19 mouse cellular contexts compared by ENCODE assay signal in genomic region chr14:51903782-51904181, GRCm38 (mm10). TPM values are rescaled to one million over a fixed set of nuclear protein-coding genes. Genes with fewer than 3 reads are reported as not detected.
DNase-seq lines count a peak whose midpoint lies in the region; ATAC-seq and TF ChIP-seq lines count a peak whose summit lies in the region.
"Had no signal": no experiment of that assay in that cellular context is flagged by ENCODE, and none has a peak within 500 bp of the region (broad histone marks: within the 10 kb centered on the region; RNA-seq: fewer than 3 reads in every experiment).

No protein-coding gene starts in this region.

- no peak overlapping the region for H3K4me2 ChIP-seq in forebrain, embryonic 15.5 days (replicated peaks)
- H3K4me2 ChIP-seq in forebrain, embryonic 12.5 days: no peak overlapping the region
- no peak overlapping the region for H3K4me2 ChIP-seq in intestine, embryonic 14.5 days (ENCODE audit: low read length)
- no peak overlapping the region for H3K4me2 ChIP-seq in intestine, postnatal 0 days (replicated peaks; ENCODE audit: low read depth)
- H3K4me2 ChIP-seq in stomach, embryonic 15.5 days: no peak overlapping the region
- H3K4me2 ChIP-seq in stomach, postnatal 0 days (replicated peaks; ENCODE audit: low read depth): no peak overlapping the region
- no peak overlapping the region for H3K4me2 ChIP-seq in neural tube, embryonic 15.5 days
- H3K4me2 ChIP-seq: limb, embryonic 12.5 days had no signal

- no peak for DNase-seq in intestine, embryonic 14.5 days (ENCODE audit: low spot score)
- DNase-seq in stomach, postnatal 0 days (ENCODE audit: low spot score): no peak
- no peak for DNase-seq in ovary, postnatal 36 days (ENCODE audit: low spot score)
- DNase-seq: cerebellum, postnatal 10 days; embryo, embryonic 11 days; heart, postnatal 14 days; thymus, adult 18-20 months had no signal

- H3K4me3 ChIP-seq in forebrain, embryonic 15.5 days: no peak overlapping the region
- no peak overlapping the region for H3K4me3 ChIP-seq in forebrain, embryonic 12.5 days (replicated peaks)
- H3K4me3 ChIP-seq in intestine, embryonic 14.5 days (ENCODE audit: low read depth, low read length): no peak overlapping the region
- no peak overlapping the region for H3K4me3 ChIP-seq in intestine, postnatal 0 days (ENCODE audit: low read depth, low read length)
- H3K4me3 ChIP-seq in stomach, embryonic 15.5 days (replicated peaks): no peak overlapping the region
- H3K4me3 ChIP-seq in stomach, postnatal 0 days (ENCODE audit: low read depth, low read length): no peak overlapping the region
- H3K4me3 ChIP-seq in neural tube, embryonic 15.5 days (replicated peaks): no peak overlapping the region
- H3K4me3 ChIP-seq: left cerebral cortex, adult 2 months; limb, embryonic 12.5 days had no signal

- H3K9ac ChIP-seq in forebrain, embryonic 15.5 days (replicated peaks): no peak overlapping the region
- H3K9ac ChIP-seq in forebrain, embryonic 12.5 days: no peak overlapping the region
- no peak overlapping the region for H3K9ac ChIP-seq in intestine, embryonic 14.5 days (ENCODE audit: low read length)
- H3K9ac ChIP-seq in intestine, postnatal 0 days (ENCODE audit: low read depth, low read length): no peak overlapping the region
- no peak overlapping the region for H3K9ac ChIP-seq in stomach, embryonic 15.5 days
- H3K9ac ChIP-seq in stomach, postnatal 0 days (ENCODE audit: low read length): no peak overlapping the region
- H3K9ac ChIP-seq in neural tube, embryonic 15.5 days (replicated peaks): no peak overlapping the region
- H3K9ac ChIP-seq: limb, embryonic 12.5 days had no signal

- no peaks in the 10 kb centered on the region for H3K36me3 ChIP-seq in forebrain, embryonic 15.5 days
- no peaks in the 10 kb centered on the region for H3K36me3 ChIP-seq in forebrain, embryonic 12.5 days (replicated peaks)
- no peaks in the 10 kb centered on the region for H3K36me3 ChIP-seq in intestine, embryonic 14.5 days (ENCODE audit: control insufficient read depth, insufficient read depth, low read length)
- H3K36me3 ChIP-seq in intestine, postnatal 0 days (ENCODE audit: control insufficient read depth, insufficient read depth): peaks cover 7% of the 10 kb centered on the region; the same call in 1 of the 2 replicates
- H3K36me3 ChIP-seq in stomach, embryonic 15.5 days: 0 out of 2 replicates have a peak, but pooled peaks cover 4% of the 10 kb centered on the region
- H3K36me3 ChIP-seq in stomach, postnatal 0 days (ENCODE audit: control insufficient read depth, insufficient read depth, low read length): peaks cover 10% of the 10 kb centered on the region
- peaks cover 27% of the 10 kb centered on the region for H3K36me3 ChIP-seq in neural tube, embryonic 15.5 days

- TF ChIP-seq CTCF in intestine, postnatal 0 days (IDR thresholded peaks at IDR 0.05; ENCODE audit: low read depth): no peak
- TF ChIP-seq CTCF in stomach, postnatal 0 days (IDR thresholded peaks at IDR 0.05; ENCODE audit: low read depth): no peak

- 0 out of 2 replicates have a peak, but pooled peaks cover 2% of the 10 kb centered on the region for H3K4me1 ChIP-seq in forebrain, embryonic 15.5 days
- H3K4me1 ChIP-seq in forebrain, embryonic 12.5 days: no peaks in the 10 kb centered on the region
- H3K4me1 ChIP-seq in intestine, embryonic 14.5 days (replicated peaks; ENCODE audit: control insufficient read depth, insufficient read depth, low read length): no peaks in the 10 kb centered on the region
- H3K4me1 ChIP-seq in intestine, postnatal 0 days (replicated peaks; ENCODE audit: control insufficient read depth, insufficient read depth, low read length): no peaks in the 10 kb centered on the region
- H3K4me1 ChIP-seq in stomach, embryonic 15.5 days: 0 out of 2 replicates have a peak, but pooled peaks cover 3% of the 10 kb centered on the region
- H3K4me1 ChIP-seq in stomach, postnatal 0 days (replicated peaks; ENCODE audit: control insufficient read depth, insufficient read depth): no peaks in the 10 kb centered on the region
- no peaks in the 10 kb centered on the region for H3K4me1 ChIP-seq in neural tube, embryonic 15.5 days
- H3K4me1 ChIP-seq: limb, embryonic 12.5 days had no signal

- no peak for TF ChIP-seq EP300 in stomach, postnatal 0 days (optimal IDR thresholded peaks at IDR 0.05)

- H3K9me3 ChIP-seq in forebrain, embryonic 15.5 days: no peaks in the 10 kb centered on the region
- no peaks in the 10 kb centered on the region for H3K9me3 ChIP-seq in forebrain, embryonic 12.5 days
- H3K9me3 ChIP-seq in intestine, embryonic 14.5 days (ENCODE audit: control insufficient read depth, low read length): no peaks in the 10 kb centered on the region
- no peaks in the 10 kb centered on the region for H3K9me3 ChIP-seq in intestine, postnatal 0 days (ENCODE audit: control insufficient read depth)
- no peaks in the 10 kb centered on the region for H3K9me3 ChIP-seq in stomach, embryonic 15.5 days
- no peaks in the 10 kb centered on the region for H3K9me3 ChIP-seq in stomach, postnatal 0 days (ENCODE audit: control insufficient read depth, low read length)
- no peaks in the 10 kb centered on the region for H3K9me3 ChIP-seq in neural tube, embryonic 15.5 days (replicated peaks)
- H3K9me3 ChIP-seq: limb, embryonic 12.5 days had no signal

- no peaks in the 10 kb centered on the region for H3K27me3 ChIP-seq in forebrain, embryonic 15.5 days
- H3K27me3 ChIP-seq in forebrain, embryonic 12.5 days: no peaks in the 10 kb centered on the region
- H3K27me3 ChIP-seq in intestine, embryonic 14.5 days (replicated peaks; ENCODE audit: control insufficient read depth, insufficient read depth, low read length): no peaks in the 10 kb centered on the region
- no peaks in the 10 kb centered on the region for H3K27me3 ChIP-seq in intestine, postnatal 0 days (replicated peaks; ENCODE audit: control insufficient read depth, insufficient read depth, low read length)
- H3K27me3 ChIP-seq in stomach, embryonic 15.5 days (replicated peaks): no peaks in the 10 kb centered on the region
- no peaks in the 10 kb centered on the region for H3K27me3 ChIP-seq in stomach, postnatal 0 days (ENCODE audit: control insufficient read depth, insufficient read depth, low read length)
- no peaks in the 10 kb centered on the region for H3K27me3 ChIP-seq in neural tube, embryonic 15.5 days (replicated peaks)
- H3K27me3 ChIP-seq: limb, embryonic 12.5 days had no signal

- ATAC-seq in forebrain, embryonic 15.5 days (replicated peaks): peak; percentile 41; the same call in 1 of the 2 replicates
- no peak for ATAC-seq in forebrain, embryonic 12.5 days (ENCODE audit: low FRiP score)
- ATAC-seq in intestine, embryonic 14.5 days (replicated peaks; ENCODE audit: low FRiP score, low TSS enrichment, low read depth): peak; percentile 44
- no peak for ATAC-seq in intestine, postnatal 0 days
- peak; percentile 6; the same call in 1 of the 2 replicates for ATAC-seq in stomach, embryonic 15.5 days (ENCODE audit: insufficient read depth, low FRiP score, low read depth)
- no peak for ATAC-seq in stomach, postnatal 0 days (ENCODE audit: low FRiP score, low TSS enrichment)
- ATAC-seq in neural tube, embryonic 15.5 days (ENCODE audit: low FRiP score): peak; percentile 13; the same call in 1 of the 2 replicates
- ATAC-seq: inflammation-experienced regulatory T-cells, adult 6 months had no signal

- no peak overlapping the region for H3K27ac ChIP-seq in forebrain, embryonic 15.5 days (replicated peaks)
- H3K27ac ChIP-seq in forebrain, embryonic 12.5 days: no peak overlapping the region
- H3K27ac ChIP-seq in intestine, embryonic 14.5 days (ENCODE audit: low read depth): no peak overlapping the region
- H3K27ac ChIP-seq in intestine, postnatal 0 days (ENCODE audit: low read depth, low read length): no peak overlapping the region
- H3K27ac ChIP-seq in stomach, embryonic 15.5 days: no peak overlapping the region
- H3K27ac ChIP-seq in stomach, postnatal 0 days (replicated peaks): no peak overlapping the region
- H3K27ac ChIP-seq in neural tube, embryonic 15.5 days (replicated peaks): no peak overlapping the region
- H3K27ac ChIP-seq: kidney, postnatal 0 days; left cerebral cortex, adult 2 months; limb, embryonic 12.5 days; macrophage had no signal

- 93% methylated on average over 9 of the region's 9 CpGs for WGBS in forebrain, embryonic 15.5 days
- WGBS in forebrain, embryonic 12.5 days: 89% methylated on average over 9 of the region's 9 CpGs
- WGBS in intestine, embryonic 14.5 days: 76% methylated on average over 9 of the region's 9 CpGs
- WGBS in intestine, postnatal 0 days: 49% methylated on average over 9 of the region's 9 CpGs
- WGBS in stomach, embryonic 15.5 days: 75% methylated on average over 9 of the region's 9 CpGs
- 66% methylated on average over 9 of the region's 9 CpGs for WGBS in stomach, postnatal 0 days
- 91% methylated on average over 9 of the region's 9 CpGs for WGBS in neural tube, embryonic 15.5 days

RNA-seq across cellular contexts. Expression of gene Ndrg2, which starts 10.2 kb away (rescaled TPM):
- polyA plus RNA-seq in forebrain, embryonic 15.5 days (2015; fragmentation: Nextera tagmentation; extraction: Ambion mirVana): 152 TPM in 2 replicates
- 34.2 and 41.1 TPM in 2 replicates for polyA plus RNA-seq in forebrain, embryonic 12.5 days (2016; fragmentation: Nextera tagmentation; extraction: Ambion mirVana)
- 36.4 and 39.2 TPM in 2 replicates for polyA plus RNA-seq in intestine, embryonic 14.5 days (2014; fragmentation: Nextera tagmentation; extraction: Ambion mirVana)
- polyA plus RNA-seq in intestine, postnatal 0 days (2015; fragmentation: Nextera tagmentation; extraction: Ambion mirVana): 24.9 and 27.1 TPM in 2 replicates
- 73.7 and 81.7 TPM in 2 replicates for polyA plus RNA-seq in stomach, embryonic 15.5 days (2015; fragmentation: Nextera tagmentation; extraction: Ambion mirVana)
- 71.6 and 79.4 TPM in 2 replicates for polyA plus RNA-seq in stomach, postnatal 0 days (2015; fragmentation: Nextera tagmentation; extraction: Ambion mirVana)
- 268 and 281 TPM in 2 replicates for polyA plus RNA-seq in neural tube, embryonic 15.5 days (2015; fragmentation: Nextera tagmentation; extraction: Ambion mirVana)
- polyA plus RNA-seq: macrophage had no signal

RNA-seq across cellular contexts. Expression of gene Slc39a2, which starts 11.1 kb away (rescaled TPM):
- 1.8 and 1.9 TPM in 2 replicates for polyA plus RNA-seq in forebrain, embryonic 15.5 days (2015; fragmentation: Nextera tagmentation; extraction: Ambion mirVana)
- 1.3 and 1.7 TPM in 2 replicates for polyA plus RNA-seq in forebrain, embryonic 12.5 days (2016; fragmentation: Nextera tagmentation; extraction: Ambion mirVana)
- polyA plus RNA-seq in intestine, embryonic 14.5 days (2014; fragmentation: Nextera tagmentation; extraction: Ambion mirVana): 0.71 and 0.99 TPM in 2 replicates
- 0.38 and 0.57 TPM in 2 replicates for polyA plus RNA-seq in intestine, postnatal 0 days (2015; fragmentation: Nextera tagmentation; extraction: Ambion mirVana)
- polyA plus RNA-seq in stomach, embryonic 15.5 days (2015; fragmentation: Nextera tagmentation; extraction: Ambion mirVana): 0.73 and 0.98 TPM in 2 replicates
- 1.1 and 1.4 TPM in 2 replicates for polyA plus RNA-seq in stomach, postnatal 0 days (2015; fragmentation: Nextera tagmentation; extraction: Ambion mirVana)
- polyA plus RNA-seq in neural tube, embryonic 15.5 days (2015; fragmentation: Nextera tagmentation; extraction: Ambion mirVana): 1.5 and 2.0 TPM in 2 replicates

RNA-seq across cellular contexts. Expression of gene Tppp2, which starts 14.4 kb away (rescaled TPM):
- polyA plus RNA-seq in forebrain, embryonic 15.5 days (2015; fragmentation: Nextera tagmentation; extraction: Ambion mirVana): not detected in 2 replicates
- polyA plus RNA-seq in forebrain, embryonic 12.5 days (2016; fragmentation: Nextera tagmentation; extraction: Ambion mirVana): not detected in 2 replicates
- polyA plus RNA-seq in intestine, embryonic 14.5 days (2014; fragmentation: Nextera tagmentation; extraction: Ambion mirVana): 0.31 TPM in 1 of 2 replicates, not detected in the other
- not detected in 2 replicates for polyA plus RNA-seq in intestine, postnatal 0 days (2015; fragmentation: Nextera tagmentation; extraction: Ambion mirVana)
- polyA plus RNA-seq in stomach, embryonic 15.5 days (2015; fragmentation: Nextera tagmentation; extraction: Ambion mirVana): not detected in 2 replicates
- not detected in 2 replicates for polyA plus RNA-seq in stomach, postnatal 0 days (2015; fragmentation: Nextera tagmentation; extraction: Ambion mirVana)
- polyA plus RNA-seq in neural tube, embryonic 15.5 days (2015; fragmentation: Nextera tagmentation; extraction: Ambion mirVana): not detected in 2 replicates
- polyA plus RNA-seq: forebrain, embryonic 14.5 days; inflammation-experienced regulatory T-cells, adult 6 months; kidney, postnatal 0 days; limb, embryonic 12.5 days; liver, embryonic 16.5 days; macrophage had no signal

RNA-seq across cellular contexts. Expression of gene Rnase13, which starts 18.8 kb away (rescaled TPM):
- not detected in 2 replicates for polyA plus RNA-seq in forebrain, embryonic 15.5 days (2015; fragmentation: Nextera tagmentation; extraction: Ambion mirVana)
- not detected in 2 replicates for polyA plus RNA-seq in forebrain, embryonic 12.5 days (2016; fragmentation: Nextera tagmentation; extraction: Ambion mirVana)
- polyA plus RNA-seq in intestine, embryonic 14.5 days (2014; fragmentation: Nextera tagmentation; extraction: Ambion mirVana): not detected in 2 replicates
- polyA plus RNA-seq in intestine, postnatal 0 days (2015; fragmentation: Nextera tagmentation; extraction: Ambion mirVana): not detected in 2 replicates
- polyA plus RNA-seq in stomach, embryonic 15.5 days (2015; fragmentation: Nextera tagmentation; extraction: Ambion mirVana): not detected in 2 replicates
- 0.07 TPM in 1 of 2 replicates, not detected in the other for polyA plus RNA-seq in stomach, postnatal 0 days (2015; fragmentation: Nextera tagmentation; extraction: Ambion mirVana)
- not detected in 2 replicates for polyA plus RNA-seq in neural tube, embryonic 15.5 days (2015; fragmentation: Nextera tagmentation; extraction: Ambion mirVana)
- polyA plus RNA-seq: forebrain, embryonic 14.5 days; inflammation-experienced regulatory T-cells, adult 6 months; kidney, postnatal 0 days; limb, embryonic 12.5 days; liver, embryonic 16.5 days; macrophage had no signal

RNA-seq across cellular contexts. Expression of gene Mettl17, which starts 19.1 kb away (rescaled TPM):
- 85.5 and 85.7 TPM in 2 replicates for polyA plus RNA-seq in forebrain, embryonic 15.5 days (2015; fragmentation: Nextera tagmentation; extraction: Ambion mirVana)
- polyA plus RNA-seq in forebrain, embryonic 12.5 days (2016; fragmentation: Nextera tagmentation; extraction: Ambion mirVana): 58.2 and 66.0 TPM in 2 replicates
- 54.9 and 67.0 TPM in 2 replicates for polyA plus RNA-seq in intestine, embryonic 14.5 days (2014; fragmentation: Nextera tagmentation; extraction: Ambion mirVana)
- 16.9 and 19.7 TPM in 2 replicates for polyA plus RNA-seq in intestine, postnatal 0 days (2015; fragmentation: Nextera tagmentation; extraction: Ambion mirVana)
- polyA plus RNA-seq in stomach, embryonic 15.5 days (2015; fragmentation: Nextera tagmentation; extraction: Ambion mirVana): 50.7 and 57.7 TPM in 2 replicates
- 22.7 and 24.0 TPM in 2 replicates for polyA plus RNA-seq in stomach, postnatal 0 days (2015; fragmentation: Nextera tagmentation; extraction: Ambion mirVana)
- polyA plus RNA-seq in neural tube, embryonic 15.5 days (2015; fragmentation: Nextera tagmentation; extraction: Ambion mirVana): 83.5 and 90.9 TPM in 2 replicates

Comparison
In these comparisons a context has a peak if more than half of its experiments do, and no peak if none do; other contexts are left out.
1. ATAC-seq: peak in forebrain, embryonic 15.5 days (single experiment), intestine, embryonic 14.5 days (single experiment), stomach, embryonic 15.5 days (single experiment) and neural tube, embryonic 15.5 days (single experiment); none in forebrain, embryonic 12.5 days (single experiment), intestine, postnatal 0 days (single experiment) and stomach, postnatal 0 days (single experiment).